Mouse (Mus musculus) CH12.LX (cell line): Measurements from ENCODE around the gene Ntrk2.

ENCODE experiments used
- CHD2 ChIP-seq: IDR thresholded peaks from 2 replicates; pipeline ENCODE4 v1.6.1; 2011; ENCODE audit warnings: low read length, improper control_type of control experiment
- CTCF ChIP-seq, 2 experiments: IDR thresholded peaks in 1 of 2; conservative IDR thresholded peaks in 1 of 2; 2 replicates each; pipeline ENCODE4 v1.5.1; 2011 to 2012; ENCODE audit warnings: low read depth in 2 of 2, low read length in 2 of 2, improper control_type of control experiment in 1 of 2, inconsistent platforms in 1 of 2, mild to moderate bottlenecking in 1 of 2, moderate library complexity in 1 of 2
- EP300 ChIP-seq: IDR thresholded peaks from 2 replicates; pipeline ENCODE4 v1.6.1; 2011; ENCODE audit warnings: low read length, improper control_type of control experiment
- ETS1 ChIP-seq: conservative IDR thresholded peaks from 2 replicates; pipeline ENCODE4 v1.6.1; 2012; ENCODE audit warnings: low read depth, mild to moderate bottlenecking, inconsistent platforms, low read length, improper control_type of control experiment, moderate library complexity
- MAFK ChIP-seq: IDR thresholded peaks from 2 replicates; pipeline ENCODE4 v1.6.1; 2011; ENCODE audit warnings: low read length, improper control_type of control experiment; ENCODE audit not compliant: insufficient replicate concordance
- MAX ChIP-seq: IDR thresholded peaks from 2 replicates; pipeline ENCODE4 v1.6.1; 2011; ENCODE audit warnings: low read length, improper control_type of control experiment
- NELFE ChIP-seq: IDR thresholded peaks from 2 replicates; pipeline ENCODE4 v1.6.1; 2011; ENCODE audit warnings: low read depth, low read length, improper control_type of control experiment
- RCOR1 ChIP-seq: conservative IDR thresholded peaks from 2 replicates; pipeline ENCODE4 v1.6.1; 2012; ENCODE audit warnings: low read depth, mild to moderate bottlenecking, inconsistent platforms, low read length, improper control_type of control experiment
- SIN3A ChIP-seq: IDR thresholded peaks from 2 replicates; pipeline ENCODE4 v1.6.1; 2012; ENCODE audit warnings: low read length, improper control_type of control experiment, inconsistent platforms
- USF2 ChIP-seq: conservative IDR thresholded peaks from 2 replicates; pipeline ENCODE4 v1.6.1; 2011; ENCODE audit warnings: low read depth, low read length, improper control_type of control experiment
- ZMIZ1 ChIP-seq: IDR thresholded peaks from 2 replicates; pipeline ENCODE4 v1.6.1; 2012; ENCODE audit warnings: low read depth, mild to moderate bottlenecking, inconsistent platforms, low read length, improper control_type of control experiment

DNA sequence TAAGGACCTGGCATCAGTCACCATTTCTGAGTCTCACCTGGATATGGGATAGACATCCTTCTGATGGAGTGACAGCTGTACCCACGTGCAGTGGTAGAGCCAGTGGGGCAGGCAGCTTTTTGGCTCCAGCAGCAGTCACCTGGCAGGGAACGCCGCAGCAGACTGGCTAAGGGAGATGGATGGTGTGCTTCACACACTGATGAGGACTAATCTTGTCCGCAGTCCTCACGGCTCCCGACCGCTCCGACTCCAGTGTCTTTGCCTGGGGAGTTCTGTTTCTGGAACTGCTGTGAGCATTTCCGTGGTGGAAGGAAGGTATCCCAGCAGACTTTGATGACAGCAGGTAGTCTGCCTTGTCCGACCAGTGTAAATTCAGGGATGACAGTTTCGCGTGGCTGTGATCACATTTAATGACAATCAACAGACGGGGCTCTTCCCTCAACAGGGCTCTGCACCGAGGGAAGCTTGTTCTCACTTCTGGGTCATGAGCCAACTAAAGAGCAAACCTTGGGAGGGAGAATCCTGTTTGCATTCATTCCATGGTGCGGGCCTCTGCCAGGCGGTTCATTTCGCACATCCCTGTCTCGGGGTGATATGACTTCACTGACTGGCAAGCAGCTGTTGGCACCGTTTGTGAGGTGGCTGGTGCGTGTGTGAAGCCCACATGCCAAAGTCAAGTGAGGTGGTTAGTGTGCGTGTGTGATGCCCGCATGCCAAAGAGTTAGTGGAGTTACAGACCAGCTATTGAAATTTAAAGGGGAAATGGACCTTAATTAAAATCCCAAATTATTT is 216.1 kb downstream of the Ntrk2 start:
- TF ChIP-seq RCOR1: no peak
- no peak for TF ChIP-seq MAX
- no peak for TF ChIP-seq MAFK
- no peak for TF ChIP-seq CTCF (conservative IDR thresholded peaks at IDR 0.05 in 1 of 2, IDR thresholded peaks at IDR 0.05 in 1 of 2; ENCODE audit: low read depth in 2 of 2, low read length in 2 of 2)
- no peak for TF ChIP-seq CHD2
- no peak for TF ChIP-seq ZMIZ1
- TF ChIP-seq NELFE: no peak
- no peak for TF ChIP-seq USF2
- no peak for TF ChIP-seq EP300
- TF ChIP-seq SIN3A: no peak
- TF ChIP-seq ETS1: no peak
